Mouse (Mus musculus) heart, embryonic 10.5 days (tissue): ENCODE measurements around the gene Atp5mpl. TPM values are rescaled to one million over a fixed set of nuclear protein-coding genes. Genes with fewer than 3 reads are reported as not detected.
A peak's percentile ranks its signal among the peaks of the same experiment; 100 is the strongest.

ENCODE experiments used
- DNase-seq: peaks from one replicate; pipeline ENCODE4 v3.0.0-alpha.2; 2017; ENCODE audit warnings: low spot score
- H3K27ac ChIP-seq: fragments of 300-500 bp; sonication (generic); 2 replicates; pipeline ENCODE4 v1.5.1; 2016; ENCODE audit warnings: mild to moderate bottlenecking
- H3K27me3 ChIP-seq: fragments of 300-500 bp; sonication (generic); 2 replicates; pipeline ENCODE4 v1.6.1; 2016; ENCODE audit warnings: mild to moderate bottlenecking; ENCODE audit not compliant: poor library complexity, insufficient read depth, severe bottlenecking
- H3K36me3 ChIP-seq: fragments of 300-500 bp; sonication (generic); 2 replicates; pipeline ENCODE4 v1.6.1; 2016; ENCODE audit warnings: mild to moderate bottlenecking, moderate library complexity
- H3K4me1 ChIP-seq: fragments of 300-500 bp; sonication (generic); 2 replicates; pipeline ENCODE4 v1.6.1; 2016; ENCODE audit warnings: mild to moderate bottlenecking
- H3K4me3 ChIP-seq: fragments of 300-500 bp; sonication (generic); 2 replicates; pipeline ENCODE4 v1.5.1; 2016; ENCODE audit warnings: mild to moderate bottlenecking, moderate library complexity
- H3K9me3 ChIP-seq: fragments of 300-500 bp; sonication (generic); 2 replicates; pipeline ENCODE4 v1.6.1; 2016; ENCODE audit warnings: mild to moderate bottlenecking, moderate library complexity
- WGBS: fragments of 180-500 bp; shearing (Covaris S2); methylation state at CpG from one replicate; pipeline ENCODE4 v1.1.7; 2016; 5-methylcytosine and 5-hydroxymethylcytosine counted together
- polyA plus RNA-seq: library from polyadenylated mRNA; unstranded; fragments of >200 nt; fragmentation: Nextera tagmentation; extraction: Ambion mirVana; gene quantifications from 2 replicates; pipeline ENCODE4 v1.2.1, GENCODE M21; 2016

The Atp5mpl gene
- polyA plus RNA-seq, result 847 and 1,150 TPM in 2 replicates

DNA sequence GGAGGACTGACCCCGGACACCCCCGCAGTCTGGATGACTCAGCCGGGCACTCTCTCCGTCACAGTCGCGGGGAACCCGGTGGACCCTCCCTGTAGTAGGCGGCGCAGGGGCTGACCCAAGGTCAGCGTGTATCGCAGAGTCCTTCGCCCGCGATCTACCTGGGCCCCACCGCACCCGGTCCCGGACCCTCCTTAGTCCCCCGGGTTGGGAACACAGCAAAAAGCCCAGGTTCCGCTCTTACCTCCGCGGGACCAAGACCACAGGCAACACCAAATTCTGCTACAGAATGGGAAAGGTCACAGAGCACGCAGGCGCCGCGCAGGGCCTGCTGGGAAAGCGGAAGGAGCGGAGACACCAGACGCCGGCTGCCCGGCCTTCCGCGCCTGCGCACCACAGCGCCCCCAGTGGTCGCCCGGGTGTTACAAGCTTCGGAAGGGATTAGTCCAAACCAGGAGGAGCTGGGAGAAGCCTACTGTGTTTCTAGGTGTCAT, at the start of gene Atp5mpl:
Atp5mpl (minus strand) TSS at position 295 of the 491 bp plus-strand sequence.
- peak; percentile 97 for DNase-seq
- Histone ChIP-seq H3K27ac (peak within 1 kb of the TSS; percentile 99), H3K9me3 (no peaks in the 10 kb centered on the region), H3K4me3 (peak within 1 kb of the TSS; percentile 98), H3K4me1 (peaks cover 13% of the 10 kb centered on the region), H3K36me3 (peaks cover 26% of the 10 kb centered on the region), H3K27me3 (no peaks in the 10 kb centered on the region)
- WGBS, result under 1% methylated on average over 37 of the region's 37 CpGs

GRCm38 (mm10) chr12:112016346-112016745, 49.6 kb upstream of the Atp5mpl start:
- Histone ChIP-seq H3K27ac (no peak overlapping the region), H3K4me1 (0 out of 2 replicates have a peak, but pooled peaks cover 7% of the 10 kb centered on the region), H3K27me3 (no peaks in the 10 kb centered on the region), H3K36me3 (no peaks in the 10 kb centered on the region), H3K4me3 (no peak overlapping the region), H3K9me3 (peaks cover 2% of the 10 kb centered on the region; the same call in 1 of the 2 replicates)
- no peak for DNase-seq
- WGBS, result 78% methylated on average over 4 of the region's 4 CpGs

GRCm38 (mm10) chr12:112013271-112013801, 46.6 kb upstream of the Atp5mpl start:
- DNase-seq, result no peak

DNA sequence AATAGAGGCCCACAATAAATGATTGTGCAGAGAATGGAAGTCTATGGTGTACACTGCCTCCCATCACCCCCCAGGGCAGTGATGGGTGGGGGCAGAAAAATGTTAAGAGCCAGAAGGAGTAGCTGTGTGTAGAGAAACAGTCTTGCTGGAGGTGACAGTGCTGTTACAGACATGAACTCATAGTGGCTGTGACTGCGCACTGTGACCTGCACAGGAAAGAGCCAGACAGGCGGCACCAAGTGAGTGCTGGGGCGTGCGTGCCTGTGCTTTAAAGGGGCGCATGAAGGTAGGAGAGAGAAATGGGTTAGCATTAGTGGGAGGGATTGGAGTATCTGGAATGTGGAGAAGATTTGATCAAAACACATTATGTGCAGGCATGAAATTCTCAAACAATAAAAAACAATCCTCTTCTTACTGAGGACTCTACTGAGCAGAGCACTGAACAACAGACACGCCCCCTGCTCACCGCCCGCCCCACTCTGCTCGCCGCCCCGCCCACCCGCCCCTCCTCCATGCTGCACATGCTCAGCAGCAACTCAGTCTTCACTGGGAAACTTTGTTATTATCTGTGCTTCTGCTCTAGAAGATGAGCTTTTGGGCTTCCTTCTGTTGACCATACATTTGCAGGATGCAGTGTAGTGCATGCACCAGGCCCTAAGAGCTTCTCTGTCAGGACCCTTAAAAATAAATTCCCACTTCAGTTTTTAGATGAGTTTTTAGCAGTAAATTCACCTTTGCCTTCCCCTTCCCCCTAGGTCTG, 45.9 kb upstream of the Atp5mpl start:
- Histone ChIP-seq H3K27me3 (no peaks in the 10 kb centered on the region), H3K9me3 (no peaks in the 10 kb centered on the region), H3K27ac (0 out of 2 replicates have a peak overlapping the region, but pooled peaks have one; percentile 36), H3K4me3 (peak overlapping the region; percentile 43), H3K36me3 (no peaks in the 10 kb centered on the region), H3K4me1 (0 out of 2 replicates have a peak, but pooled peaks cover 7% of the 10 kb centered on the region)
- 40% methylated on average over 12 of the region's 12 CpGs for WGBS
- DNase-seq, result no peak

More at GRCm38 (mm10) chr12:112013271-112013801, 46.6 kb upstream of the Atp5mpl start:
- Histone ChIP-seq H3K27ac (0 out of 2 replicates have a peak overlapping the region, but pooled peaks have one; percentile 36), H3K36me3 (no peaks in the 10 kb centered on the region), H3K4me1 (0 out of 2 replicates have a peak, but pooled peaks cover 7% of the 10 kb centered on the region), H3K9me3 (no peaks in the 10 kb centered on the region), H3K4me3 (peak overlapping the region; percentile 43), H3K27me3 (no peaks in the 10 kb centered on the region)
- 35% methylated on average over 14 of the region's 14 CpGs for WGBS

- 21% methylated on average over 8 of the region's 8 CpGs for WGBS
- H3K4me3 ChIP-seq, result no peak overlapping the region
- no peaks in the 10 kb centered on the region for H3K4me1 ChIP-seq
- no peaks in the 10 kb centered on the region for H3K9me3 ChIP-seq
- DNase-seq, result peak; percentile 71
- H3K27ac ChIP-seq, result no peak overlapping the region
- no peaks in the 10 kb centered on the region for H3K27me3 ChIP-seq
- H3K36me3 ChIP-seq, result no peaks in the 10 kb centered on the region
Observed at GRCm38 (mm10) chr12:112001223-112001622, 34.4 kb upstream of the Atp5mpl start.

- Histone ChIP-seq H3K36me3 (0 out of 2 replicates have a peak, but pooled peaks cover 2% of the 10 kb centered on the region), H3K9me3 (no peaks in the 10 kb centered on the region), H3K4me3 (no peak overlapping the region), H3K27me3 (no peaks in the 10 kb centered on the region), H3K4me1 (no peaks in the 10 kb centered on the region), H3K27ac (no peak overlapping the region)
- 91% methylated on average over 7 of the region's 7 CpGs for WGBS
- peak; percentile 60 for DNase-seq
Observed at GRCm38 (mm10) chr12:111999735-112000134, 33.0 kb upstream of the Atp5mpl start.

- Histone ChIP-seq H3K27me3 (no peaks in the 10 kb centered on the region), H3K9me3 (no peaks in the 10 kb centered on the region), H3K36me3 (0 out of 2 replicates have a peak, but pooled peaks cover 2% of the 10 kb centered on the region), H3K4me3 (no peak overlapping the region), H3K4me1 (no peaks in the 10 kb centered on the region), H3K27ac (no peak overlapping the region)
- 95% methylated on average over 2 of the region's 2 CpGs for WGBS
- DNase-seq, result peak; percentile 58
Observed at GRCm38 (mm10) chr12:111995161-111995560, 28.4 kb upstream of the Atp5mpl start.

GRCm38 (mm10) chr12:111992626-111993025, 25.8 kb upstream of the Atp5mpl start:
- Histone ChIP-seq H3K4me1 (no peaks in the 10 kb centered on the region), H3K36me3 (0 out of 2 replicates have a peak, but pooled peaks cover 2% of the 10 kb centered on the region), H3K9me3 (no peaks in the 10 kb centered on the region), H3K27me3 (no peaks in the 10 kb centered on the region), H3K4me3 (no peak overlapping the region), H3K27ac (no peak overlapping the region)
- WGBS, result 81% methylated on average over 5 of the region's 5 CpGs
- no peak for DNase-seq

DNA sequence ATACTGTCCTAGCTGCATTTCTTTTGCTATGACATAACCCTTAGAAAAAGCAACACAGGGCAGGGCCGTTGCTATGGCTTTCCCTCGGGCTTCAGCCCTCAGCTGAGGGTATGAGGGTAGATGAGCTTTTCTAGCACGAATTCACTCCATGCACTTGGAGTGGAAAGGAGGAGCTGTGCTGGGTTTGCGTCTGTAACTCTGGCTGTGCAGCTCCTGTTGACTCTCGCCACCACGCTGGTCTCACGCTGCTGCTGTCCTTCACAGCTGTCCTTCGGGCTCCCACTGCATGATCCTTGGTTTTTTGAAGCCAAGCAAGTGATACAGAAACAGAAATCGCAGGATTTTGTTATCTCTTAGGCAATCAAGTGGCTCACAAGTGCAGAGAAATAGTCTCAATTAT, 20.0 kb upstream of the Atp5mpl start:
- Histone ChIP-seq H3K36me3 (no peaks in the 10 kb centered on the region), H3K9me3 (no peaks in the 10 kb centered on the region), H3K27ac (no peak overlapping the region), H3K4me3 (no peak overlapping the region), H3K4me1 (no peaks in the 10 kb centered on the region), H3K27me3 (no peaks in the 10 kb centered on the region)
- DNase-seq, result no peak
- 42% methylated on average over 9 of the region's 9 CpGs for WGBS

GRCm38 (mm10) chr12:111983165-111983564, 16.4 kb upstream of the Atp5mpl start:
- no peak overlapping the region for H3K27ac ChIP-seq
- H3K36me3 ChIP-seq, result no peaks in the 10 kb centered on the region
- H3K9me3 ChIP-seq, result no peaks in the 10 kb centered on the region
- no peak overlapping the region for H3K4me3 ChIP-seq
- no peaks in the 10 kb centered on the region for H3K27me3 ChIP-seq
- 61% methylated on average over 2 of the region's 2 CpGs for WGBS
- peaks cover 12% of the 10 kb centered on the region for H3K4me1 ChIP-seq
- DNase-seq, result no peak

DNA sequence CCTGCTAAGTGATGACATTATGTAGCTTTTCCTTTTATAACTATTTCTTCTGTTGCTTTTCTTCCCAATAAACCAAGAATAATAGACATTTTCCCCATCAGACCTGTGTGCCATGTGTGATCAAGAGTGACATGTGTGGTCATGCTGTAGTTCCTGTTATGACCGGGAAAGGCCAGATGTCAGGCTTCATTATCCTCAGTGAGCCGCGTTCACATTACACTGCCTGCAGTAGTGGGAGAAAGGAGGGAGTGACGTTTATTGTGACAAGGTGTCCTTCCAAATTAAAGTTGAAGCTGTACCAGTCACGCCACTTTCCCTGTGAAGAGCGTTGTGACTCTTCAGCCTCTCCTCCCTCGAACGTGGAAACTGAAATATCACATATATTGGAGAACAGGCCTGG, 15.1 kb upstream of the Atp5mpl start:
- no peaks in the 10 kb centered on the region for H3K27me3 ChIP-seq
- H3K36me3 ChIP-seq, result no peaks in the 10 kb centered on the region
- peaks cover 25% of the 10 kb centered on the region for H3K4me1 ChIP-seq
- DNase-seq, result no peak
- no peaks in the 10 kb centered on the region for H3K9me3 ChIP-seq
- no peak overlapping the region for H3K27ac ChIP-seq
- no peak overlapping the region for H3K4me3 ChIP-seq
- WGBS, result 84% methylated on average over 8 of the region's 8 CpGs

GRCm38 (mm10) chr12:111980887-111981367, 14.2 kb upstream of the Atp5mpl start, which contains the start of gene Rd3l:
Rd3l (minus strand) TSS chr12:111981317.
- Histone ChIP-seq H3K36me3 (no peaks in the 10 kb centered on the region), H3K27me3 (no peaks in the 10 kb centered on the region), H3K9me3 (no peaks in the 10 kb centered on the region), H3K4me1 (peaks cover 31% of the 10 kb centered on the region), H3K27ac (peak within 1 kb of the TSS; percentile 18; the same call in 1 of the 2 replicates), H3K4me3 (no peak within 1 kb of the TSS; the same call in 1 of the 2 replicates)
- 48% methylated on average over 6 of the region's 6 CpGs for WGBS
- no peak for DNase-seq

- Histone ChIP-seq H3K9me3 (no peaks in the 10 kb centered on the region), H3K36me3 (no peaks in the 10 kb centered on the region), H3K27ac (peak overlapping the region; percentile 84; the same call in 1 of the 2 replicates), H3K27me3 (no peaks in the 10 kb centered on the region), H3K4me3 (no peak overlapping the region), H3K4me1 (peaks cover 31% of the 10 kb centered on the region)
- WGBS, result 70% methylated on average over 6 of the region's 6 CpGs
- DNase-seq, result no peak
Observed at GRCm38 (mm10) chr12:111978274-111978673, 11.5 kb upstream of the Atp5mpl start.
